Mouse (Mus musculus) MEL (cell line): Measurements from ENCODE around the gene Ugt1a1.

Experiments
- CTCF ChIP-seq, 3 experiments: IDR thresholded peaks in 2 of 3; conservative IDR thresholded peaks in 1 of 3; 2 replicates each; pipeline ENCODE4 v1.5.1; 2011 to 2012; ENCODE audit warnings: low read length in 3 of 3, low read depth in 2 of 3, mild to moderate bottlenecking in 2 of 3, improper control_type of control experiment in 1 of 3, inconsistent platforms in 1 of 3, mixed read lengths in 1 of 3, moderate library complexity in 1 of 3; ENCODE audit not compliant: control insufficient read depth in 1 of 3, insufficient read depth in 1 of 3, poor library complexity in 1 of 3, severe bottlenecking in 1 of 3
- EP300 ChIP-seq, 2 experiments: IDR thresholded peaks; 2 replicates each; pipeline ENCODE4 v1.6.1; 2011; ENCODE audit warnings: improper control_type of control experiment in 2 of 2, low read length in 2 of 2, low read depth in 1 of 2, mild to moderate bottlenecking in 1 of 2
- MEF2A ChIP-seq: IDR thresholded peaks from 2 replicates; pipeline ENCODE4 v1.6.1; 2014; ENCODE audit warnings: low read depth, mild to moderate bottlenecking, inconsistent platforms, low read length, improper control_type of control experiment; ENCODE audit not compliant: poor library complexity, insufficient replicate concordance, severe bottlenecking; ENCODE audit errors: extremely low read depth
- POLR2A ChIP-seq, 2 experiments: IDR thresholded peaks; 2 replicates each; pipeline ENCODE4 v1.6.1; 2011 to 2012; ENCODE audit warnings: low read length in 2 of 2, mild to moderate bottlenecking in 2 of 2, control low read depth in 1 of 2, improper control_type of control experiment in 1 of 2, low read depth in 1 of 2, moderate library complexity in 1 of 2; ENCODE audit not compliant: control insufficient read depth in 1 of 2, insufficient read depth in 1 of 2, poor library complexity in 1 of 2
- POLR2AphosphoS5 ChIP-seq: IDR thresholded peaks from 2 replicates; pipeline ENCODE4 v1.6.1; 2012; ENCODE audit warnings: low read depth, borderline replicate concordance, mild to moderate bottlenecking, inconsistent platforms, low read length, moderate library complexity, mixed read lengths
- TBP ChIP-seq: IDR thresholded peaks from 2 replicates; pipeline ENCODE4 v1.8.0; 2011; ENCODE audit warnings: low read depth, low read length, improper control_type of control experiment
- USF1 ChIP-seq: IDR thresholded peaks from 2 replicates; pipeline ENCODE4 v1.6.1; 2014; ENCODE audit warnings: low read depth, mild to moderate bottlenecking, inconsistent platforms, low read length, improper control_type of control experiment, moderate library complexity
- ZNF384 ChIP-seq: IDR thresholded peaks from 2 replicates; pipeline ENCODE4 v1.6.1; 2012; ENCODE audit warnings: low read depth, mild to moderate bottlenecking, inconsistent platforms, low read length, improper control_type of control experiment

GRCm38 (mm10) chr1:88215466-88216380 is 4.0 kb downstream of the Ugt1a1 start:
- TF ChIP-seq CTCF (IDR thresholded peaks at IDR 0.05 in 2 of 3, conservative IDR thresholded peaks at IDR 0.05 in 1 of 3; ENCODE audit: control insufficient read depth in 1 of 3, insufficient read depth in 1 of 3, low read depth in 2 of 3, low read length in 3 of 3, poor library complexity in 1 of 3, severe bottlenecking in 1 of 3) = no peak
- no peak for TF ChIP-seq USF1
- no peak for TF ChIP-seq POLR2AphosphoS5
- no peak for TF ChIP-seq EP300 (IDR thresholded peaks at IDR 0.05; ENCODE audit: low read depth in 1 of 2, low read length in 2 of 2)
- no peak for TF ChIP-seq POLR2A (IDR thresholded peaks at IDR 0.05; ENCODE audit: control insufficient read depth in 1 of 2, insufficient read depth in 1 of 2, low read depth in 1 of 2, low read length in 2 of 2, poor library complexity in 1 of 2)
- no peak for TF ChIP-seq ZNF384
- TF ChIP-seq TBP = no peak
- no peak for TF ChIP-seq MEF2A
